ENCODE assay signal across 10 mouse cellular contexts in genomic region chr7:121516727-121517126, GRCm38 (mm10).
"Had no signal": no experiment of that assay in that cellular context is flagged by ENCODE, and none has a peak within 500 bp of the region (broad histone marks: within the 10 kb centered on the region; RNA-seq: fewer than 3 reads in every experiment).

No protein-coding gene starts in this region.

- H3K4me2 ChIP-seq: liver, embryonic 11.5 days; midbrain, embryonic 13.5 days had no signal

- H3K9me3 ChIP-seq: limb, embryonic 10.5 days had no signal

- H3K27ac ChIP-seq: kidney, postnatal 0 days; left cerebral cortex, adult 2 months; limb, embryonic 10.5 days; midbrain, embryonic 13.5 days had no signal

- ATAC-seq: midbrain, embryonic 13.5 days had no signal

- H3K27me3 ChIP-seq: midbrain, embryonic 13.5 days had no signal

- H3K4me1 ChIP-seq: limb, embryonic 10.5 days; midbrain, embryonic 13.5 days had no signal

- H3K4me3 ChIP-seq: left cerebral cortex, adult 2 months; limb, embryonic 10.5 days; midbrain, embryonic 13.5 days had no signal

- H3K9ac ChIP-seq: midbrain, embryonic 13.5 days had no signal

- DNase-seq: kidney, adult 11 months; kidney, adult 9 months; kidney, postnatal 4 days; spleen, adult 18-20 months; thymus, postnatal 36 days had no signal

- H3K36me3 ChIP-seq: limb, embryonic 10.5 days; midbrain, embryonic 13.5 days had no signal
